Mouse (Mus musculus): ENCODE results near the gene Fut7. TPM values are rescaled to one million over a fixed set of nuclear protein-coding genes. Genes with fewer than 3 reads are reported as not detected.

Gene Fut7
- polyA plus RNA-seq, 1 experiment from 2014 or later = 0.15 TPM

GRCm38 (mm10) chr2:25450853-25451647 lies 28.0 kb downstream of the Fut7 start:
- WGBS = 75% methylated on average over 8 of the region's 8 CpGs
- Histone ChIP-seq H3K36me3 (ENCODE audit: control insufficient read depth, insufficient read depth, low read length) (no peaks in the 10 kb centered on the region), H3K27me3 (ENCODE audit: control insufficient read depth, insufficient read depth, low read depth, low read length) (no peaks in the 10 kb centered on the region), H3K4me1 (replicated peaks; ENCODE audit: control insufficient read depth, insufficient read depth, low read length) (peaks cover 5% of the 10 kb centered on the region; the same call in 1 of the 2 replicates), H3K27ac (ENCODE audit: low read length) (no peak overlapping the region), H3K9ac (ENCODE audit: low read length) (no peak overlapping the region), H3K4me3 (ENCODE audit: low read length) (no peak overlapping the region), H3K4me2 (ENCODE audit: low read depth, low read length) (no peak overlapping the region), H3K9me3 (ENCODE audit: control insufficient read depth, low read length) (no peaks in the 10 kb centered on the region)
- no peak; the same call in 1 of the 2 replicates for ATAC-seq (ENCODE audit: low read depth)

DNA sequence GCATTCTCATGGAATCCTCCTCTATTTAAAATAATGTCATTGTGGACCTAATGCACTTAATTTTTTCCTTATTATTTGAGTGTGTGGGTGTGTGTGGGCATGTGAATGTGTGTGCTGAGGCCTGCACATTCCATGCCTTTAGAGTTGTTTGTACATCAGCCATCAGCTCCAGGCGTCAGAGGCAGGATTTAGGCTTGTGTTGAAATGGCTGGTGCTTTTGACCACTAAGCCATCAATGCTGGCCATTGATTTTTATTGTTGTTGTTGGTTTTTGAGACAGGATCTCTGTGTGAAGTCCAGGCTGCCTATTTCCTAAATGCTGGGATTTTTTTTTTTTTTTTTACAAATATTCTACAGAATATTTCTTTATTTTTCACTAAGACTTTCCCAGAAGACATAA lies 29.9 kb downstream of the Fut7 start:
- Histone ChIP-seq H3K4me1 (replicated peaks; ENCODE audit: control insufficient read depth, insufficient read depth, low read length) (peaks cover 7% of the 10 kb centered on the region; the same call in 1 of the 2 replicates), H3K9me3 (ENCODE audit: control insufficient read depth, low read length) (no peaks in the 10 kb centered on the region), H3K36me3 (ENCODE audit: control insufficient read depth, insufficient read depth, low read length) (no peaks in the 10 kb centered on the region), H3K9ac (ENCODE audit: low read length) (no peak overlapping the region), H3K4me3 (ENCODE audit: low read length) (no peak overlapping the region), H3K27me3 (ENCODE audit: control insufficient read depth, insufficient read depth, low read depth, low read length) (no peaks in the 10 kb centered on the region), H3K27ac (ENCODE audit: low read length) (no peak overlapping the region), H3K4me2 (ENCODE audit: low read depth, low read length) (no peak overlapping the region)
- WGBS = 25% methylated on average over 1 of the region's 1 CpGs
- no peak for ATAC-seq (ENCODE audit: low read depth)

DNA sequence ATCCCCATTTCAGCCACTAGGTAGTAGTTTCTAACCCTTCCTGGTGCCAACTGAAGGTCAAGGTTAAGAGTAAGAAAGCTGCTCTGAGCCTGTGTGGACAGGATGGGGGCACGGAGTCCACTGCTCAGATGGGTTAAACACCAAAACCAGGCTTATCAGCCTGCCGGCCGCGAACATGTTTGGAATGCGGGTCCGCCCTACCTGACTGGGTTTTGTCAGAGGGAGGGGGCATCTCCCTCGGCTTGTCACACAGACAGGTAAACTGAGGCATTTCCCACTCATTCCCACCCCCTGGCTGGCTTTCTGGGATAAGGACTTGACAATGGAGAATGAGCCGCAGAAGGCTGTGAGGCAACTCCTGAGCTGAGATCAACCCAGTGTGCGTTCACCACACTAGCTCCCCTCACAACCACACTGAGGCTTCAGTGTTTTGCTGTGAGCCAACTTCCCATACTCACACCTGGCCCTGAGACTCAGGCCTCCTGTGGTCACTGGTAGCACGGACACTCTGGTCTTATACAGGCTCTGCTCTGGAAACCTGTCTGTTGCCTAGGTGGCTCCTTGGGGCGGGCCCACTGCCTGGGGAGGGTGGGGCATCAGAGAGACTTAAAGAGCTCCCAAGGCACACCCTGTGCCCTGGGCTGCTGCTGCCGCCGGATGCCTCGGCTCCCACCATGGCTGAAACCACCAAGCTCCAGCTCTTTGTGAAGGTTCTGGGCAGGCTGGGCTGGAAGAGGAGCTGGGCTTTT lies 33.3 kb downstream of the Fut7 start, which contains the start of gene Clic3:
Clic3 (plus strand) TSS at position 634 of the 749 bp plus-strand sequence.
- no peaks in the 10 kb centered on the region for H3K27me3 ChIP-seq (ENCODE audit: control insufficient read depth, insufficient read depth, low read depth, low read length)
- H3K4me3 ChIP-seq (ENCODE audit: low read length) = peak within 1 kb of the TSS; percentile 34
- peak within 1 kb of the TSS; percentile 91 for H3K27ac ChIP-seq (ENCODE audit: low read length)
- H3K9me3 ChIP-seq (ENCODE audit: control insufficient read depth, low read length) = no peaks in the 10 kb centered on the region
- peak within 1 kb of the TSS; percentile 53 for H3K9ac ChIP-seq (ENCODE audit: low read length)
- peak; percentile 58 for ATAC-seq (ENCODE audit: low read depth)
- peak within 1 kb of the TSS; percentile 36 for H3K4me2 ChIP-seq (ENCODE audit: low read depth, low read length)
- WGBS = 43% methylated on average over 14 of the region's 14 CpGs
- no peaks in the 10 kb centered on the region for H3K36me3 ChIP-seq (ENCODE audit: control insufficient read depth, insufficient read depth, low read length)
- H3K4me1 ChIP-seq (replicated peaks; ENCODE audit: control insufficient read depth, insufficient read depth, low read length) = peaks cover 31% of the 10 kb centered on the region

- peak overlapping the region; percentile 53 for H3K9ac ChIP-seq (ENCODE audit: low read length)
- H3K4me3 ChIP-seq (ENCODE audit: low read length) = peak overlapping the region; percentile 34
- peak; percentile 45 for ATAC-seq (ENCODE audit: low read depth)
- H3K4me2 ChIP-seq (ENCODE audit: low read depth, low read length) = peak overlapping the region; percentile 36
- H3K27ac ChIP-seq (ENCODE audit: low read length) = peak overlapping the region; percentile 91
- 68% methylated on average over 9 of the region's 9 CpGs for WGBS
- no peaks in the 10 kb centered on the region for H3K27me3 ChIP-seq (ENCODE audit: control insufficient read depth, insufficient read depth, low read depth, low read length)
- no peaks in the 10 kb centered on the region for H3K36me3 ChIP-seq (ENCODE audit: control insufficient read depth, insufficient read depth, low read length)
- no peaks in the 10 kb centered on the region for H3K9me3 ChIP-seq (ENCODE audit: control insufficient read depth, low read length)
- peaks cover 34% of the 10 kb centered on the region for H3K4me1 ChIP-seq (replicated peaks; ENCODE audit: control insufficient read depth, insufficient read depth, low read length)
These were observed 34.2 kb downstream of the Fut7 start for GRCm38 (mm10) chr2:25457022-25457896.

- peak overlapping the region; percentile 96 for H3K27ac ChIP-seq (ENCODE audit: low read length)
- H3K9ac ChIP-seq (ENCODE audit: low read length) = peak overlapping the region; percentile 40; the same call in 1 of the 2 replicates
- H3K9me3 ChIP-seq (ENCODE audit: control insufficient read depth, low read length) = no peaks in the 10 kb centered on the region
- peaks cover 34% of the 10 kb centered on the region for H3K4me1 ChIP-seq (replicated peaks; ENCODE audit: control insufficient read depth, insufficient read depth, low read length)
- ATAC-seq (ENCODE audit: low read depth) = peak; percentile 34
- H3K36me3 ChIP-seq (ENCODE audit: control insufficient read depth, insufficient read depth, low read length) = no peaks in the 10 kb centered on the region
- H3K4me2 ChIP-seq (ENCODE audit: low read depth, low read length) = peak overlapping the region; percentile 77
- WGBS = 46% methylated on average over 5 of the region's 5 CpGs
- 0 out of 2 replicates have a peak overlapping the region, but pooled peaks have one; percentile 6 for H3K4me3 ChIP-seq (ENCODE audit: low read length)
- H3K27me3 ChIP-seq (ENCODE audit: control insufficient read depth, insufficient read depth, low read depth, low read length) = no peaks in the 10 kb centered on the region
These were observed 35.8 kb downstream of the Fut7 start for GRCm38 (mm10) chr2:25458911-25459310.

GRCm38 (mm10) chr2:25460135-25460534 lies 37.1 kb downstream of the Fut7 start:
- no peaks in the 10 kb centered on the region for H3K36me3 ChIP-seq (ENCODE audit: control insufficient read depth, insufficient read depth, low read length)
- H3K27ac ChIP-seq (ENCODE audit: low read length) = peak overlapping the region; percentile 96
- H3K4me1 ChIP-seq (replicated peaks; ENCODE audit: control insufficient read depth, insufficient read depth, low read length) = peaks cover 34% of the 10 kb centered on the region
- peak overlapping the region; percentile 80 for H3K9ac ChIP-seq (ENCODE audit: low read length)
- peak overlapping the region; percentile 73 for H3K4me3 ChIP-seq (ENCODE audit: low read length)
- H3K27me3 ChIP-seq (ENCODE audit: control insufficient read depth, insufficient read depth, low read depth, low read length) = no peaks in the 10 kb centered on the region
- no peaks in the 10 kb centered on the region for H3K9me3 ChIP-seq (ENCODE audit: control insufficient read depth, low read length)
- peak overlapping the region; percentile 77 for H3K4me2 ChIP-seq (ENCODE audit: low read depth, low read length)
- WGBS = 25% methylated on average over 5 of the region's 5 CpGs
- no peak for ATAC-seq (ENCODE audit: low read depth)

- H3K36me3 ChIP-seq (ENCODE audit: control insufficient read depth, insufficient read depth, low read length) = no peaks in the 10 kb centered on the region
- peak within 1 kb of the TSS; percentile 77 for H3K4me2 ChIP-seq (ENCODE audit: low read depth, low read length)
- H3K4me3 ChIP-seq (ENCODE audit: low read length) = peak within 1 kb of the TSS; percentile 73
- no peaks in the 10 kb centered on the region for H3K27me3 ChIP-seq (ENCODE audit: control insufficient read depth, insufficient read depth, low read depth, low read length)
- H3K27ac ChIP-seq (ENCODE audit: low read length) = peak within 1 kb of the TSS; percentile 96
- H3K9ac ChIP-seq (ENCODE audit: low read length) = peak within 1 kb of the TSS; percentile 80
- H3K4me1 ChIP-seq (replicated peaks; ENCODE audit: control insufficient read depth, insufficient read depth, low read length) = peaks cover 32% of the 10 kb centered on the region
- whole genome bisulfite sequencing = under 1% methylated on average over 48 of the region's 48 CpGs
- ATAC-seq (ENCODE audit: low read depth) = peak; percentile 80
- H3K9me3 ChIP-seq (ENCODE audit: control insufficient read depth, low read length) = no peaks in the 10 kb centered on the region
These were observed 37.7 kb downstream of the Fut7 start, which contains the start of gene Paxx for GRCm38 (mm10) chr2:25460551-25461309. TSS of gene Paxx (minus strand) at chr2:25461094.

DNA sequence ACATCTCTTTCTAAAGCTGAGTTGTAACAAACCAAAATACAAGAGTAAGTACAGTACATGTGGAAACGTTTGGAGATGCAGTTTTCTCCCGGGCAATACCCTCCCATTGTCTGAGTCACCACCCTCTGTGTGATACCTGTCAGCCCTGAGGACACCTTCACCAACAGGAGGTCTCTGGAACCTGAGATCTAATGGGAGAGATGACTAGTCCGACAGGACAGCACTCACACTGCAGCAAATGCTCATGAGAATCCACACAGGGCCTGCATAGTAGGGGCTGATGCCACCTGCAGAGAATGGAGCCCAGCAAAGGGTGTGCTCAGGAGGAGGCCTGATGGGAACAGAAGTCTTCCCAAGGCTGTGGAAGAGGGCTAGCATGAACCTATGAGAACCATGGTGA lies 38.3 kb downstream of the Fut7 start:
- no peak for ATAC-seq (ENCODE audit: low read depth)
- H3K9ac ChIP-seq (ENCODE audit: low read length) = peak overlapping the region; percentile 69
- H3K9me3 ChIP-seq (ENCODE audit: control insufficient read depth, low read length) = no peaks in the 10 kb centered on the region
- no peaks in the 10 kb centered on the region for H3K27me3 ChIP-seq (ENCODE audit: control insufficient read depth, insufficient read depth, low read depth, low read length)
- peak overlapping the region; percentile 96 for H3K27ac ChIP-seq (ENCODE audit: low read length)
- H3K4me2 ChIP-seq (ENCODE audit: low read depth, low read length) = peak overlapping the region; percentile 77
- H3K4me1 ChIP-seq (replicated peaks; ENCODE audit: control insufficient read depth, insufficient read depth, low read length) = peaks cover 27% of the 10 kb centered on the region
- H3K36me3 ChIP-seq (ENCODE audit: control insufficient read depth, insufficient read depth, low read length) = no peaks in the 10 kb centered on the region
- WGBS = 19% methylated on average over 3 of the region's 3 CpGs
- peak overlapping the region; percentile 73 for H3K4me3 ChIP-seq (ENCODE audit: low read length)

Data from lung, embryonic 16.5 days (tissue).